Mouse (Mus musculus) neural tube, embryonic 10.5 days (tissue): ENCODE measurements around the gene Zfyve16.

ENCODE experiments used
- DNase-seq: peaks from one replicate; pipeline ENCODE4 v3.0.0-alpha.2; 2017; ENCODE audit warnings: low spot score; ENCODE audit errors: extremely low spot score

Zfyve16 gene

DNA sequence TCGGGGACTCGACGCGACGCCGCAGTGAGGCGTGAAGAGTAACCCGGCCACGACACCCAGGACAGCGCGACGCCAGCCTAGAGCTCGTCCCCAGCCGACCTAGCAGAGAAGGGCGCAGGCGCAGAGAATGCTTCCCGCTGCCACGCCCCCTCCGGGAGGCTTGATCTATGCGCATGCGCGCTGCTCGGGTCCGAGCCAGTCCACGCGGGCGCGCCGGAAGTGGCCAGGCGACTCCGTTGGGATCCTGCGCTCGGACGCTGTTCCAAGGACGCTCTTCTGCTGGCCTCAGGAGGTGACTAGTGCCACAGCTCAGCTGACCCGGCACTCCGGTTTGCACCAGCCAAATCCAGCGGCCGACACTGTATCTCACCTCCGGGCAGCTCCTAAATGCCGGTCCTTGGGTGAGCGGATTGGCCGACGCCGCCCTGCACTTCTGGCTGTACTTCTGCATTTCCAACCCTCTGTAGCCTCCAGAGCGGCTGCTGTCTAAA lies at the start of gene Zfyve16:
Gene Zfyve16, minus strand, starts transcription at position 148 of the 491 bp plus-strand sequence.
- DNase-seq = peak; percentile 99

DNA sequence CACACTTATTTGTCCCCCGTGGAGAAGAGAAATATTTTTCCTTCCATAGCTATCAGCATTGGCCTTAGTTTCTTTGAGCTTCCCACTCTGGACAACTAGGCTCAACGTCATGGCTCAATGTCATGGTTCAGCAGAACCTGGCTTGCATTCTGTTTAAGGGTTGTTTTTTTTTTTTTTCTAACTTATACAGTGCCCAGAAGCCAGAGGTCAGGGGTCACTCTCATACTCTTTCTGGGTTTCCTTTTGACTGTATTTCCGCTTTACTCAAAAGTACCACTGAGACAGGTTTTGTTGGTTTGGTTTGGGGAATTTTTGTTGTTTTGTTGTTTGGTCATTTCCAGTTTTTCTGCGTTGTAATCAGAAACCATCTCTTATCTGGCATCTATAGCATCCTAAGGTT lies 47.5 kb upstream of the Zfyve16 start:
- DNase-seq = no peak

GRCm38 (mm10) chr13:92576688-92577087 lies 46.0 kb upstream of the Zfyve16 start:
- no peak for DNase-seq

DNA sequence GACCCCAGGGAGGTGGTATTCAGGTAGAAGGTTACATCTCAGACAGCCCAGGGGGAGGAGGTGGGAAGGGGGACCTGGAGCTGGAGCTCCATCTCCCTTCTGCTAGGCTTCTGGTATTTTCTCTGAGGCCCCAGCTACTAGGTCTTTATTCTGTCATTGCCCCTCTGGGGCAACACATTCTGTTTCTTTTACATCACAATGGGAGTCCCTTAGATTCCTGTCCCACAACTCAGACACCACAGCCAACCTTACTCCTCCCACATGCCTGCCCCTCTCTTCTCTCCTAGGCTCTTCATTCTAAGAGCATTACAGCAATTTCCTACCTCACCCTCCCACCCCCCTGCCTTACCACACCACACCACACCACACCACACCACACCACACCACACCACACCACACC lies 45.4 kb upstream of the Zfyve16 start, which contains the start of gene Spz1:
Gene Spz1, minus strand, starts transcription at position 101 of the 400 bp plus-strand sequence.
- DNase-seq = no peak

- DNase-seq = no peak
Measured at GRCm38 (mm10) chr13:92559429-92559828, 28.8 kb upstream of the Zfyve16 start.

GRCm38 (mm10) chr13:92557229-92557628 lies 26.6 kb upstream of the Zfyve16 start:
- DNase-seq = no peak

- DNase-seq = peak; percentile 31
Measured at GRCm38 (mm10) chr13:92556458-92557126, 25.9 kb upstream of the Zfyve16 start.

DNA sequence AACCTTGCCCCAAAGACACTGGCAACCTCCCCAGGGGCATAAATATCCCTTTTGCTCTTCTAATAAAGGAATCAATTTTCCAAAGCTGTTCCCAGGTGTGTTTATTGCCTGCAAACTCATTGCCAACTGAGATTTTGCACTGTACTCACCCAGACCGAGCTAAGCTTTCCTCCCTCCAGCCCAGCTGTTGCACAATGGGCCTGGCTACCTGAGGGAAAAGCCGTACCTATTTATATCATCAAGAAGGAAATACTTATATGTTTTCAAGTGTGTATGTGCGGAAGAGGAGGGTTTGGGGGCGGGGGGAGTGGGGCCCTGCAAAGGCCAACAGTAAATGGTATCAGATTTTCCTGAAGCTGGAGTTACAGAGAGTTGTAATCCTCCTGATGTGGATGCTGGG lies 16.4 kb upstream of the Zfyve16 start:
- DNase-seq = no peak

DNA sequence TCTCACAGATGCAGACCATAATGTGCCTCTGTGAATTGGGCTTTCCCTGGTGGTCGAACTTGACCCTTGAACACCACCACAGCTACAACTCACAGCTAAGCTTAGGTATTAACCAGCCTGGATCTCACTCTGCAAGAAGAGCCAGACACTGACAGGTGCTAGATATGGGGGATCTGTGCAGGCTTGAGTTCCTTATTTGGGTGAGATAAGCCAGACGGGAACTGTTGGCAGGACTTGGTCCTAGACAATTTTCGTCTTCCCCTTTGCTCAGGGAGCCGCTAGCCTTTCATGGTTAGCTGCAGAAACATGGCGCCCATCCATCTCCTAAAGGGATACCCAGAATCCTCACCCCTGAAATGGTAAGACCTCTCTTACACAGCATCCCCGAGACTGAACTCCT lies 10.3 kb upstream of the Zfyve16 start:
- DNase-seq = peak; percentile 10

GRCm38 (mm10) chr13:92539126-92539525 lies 8.5 kb upstream of the Zfyve16 start:
- DNase-seq = no peak

- DNase-seq = peak; percentile 6
Measured at GRCm38 (mm10) chr13:92533801-92534200, 3.1 kb upstream of the Zfyve16 start.

DNA sequence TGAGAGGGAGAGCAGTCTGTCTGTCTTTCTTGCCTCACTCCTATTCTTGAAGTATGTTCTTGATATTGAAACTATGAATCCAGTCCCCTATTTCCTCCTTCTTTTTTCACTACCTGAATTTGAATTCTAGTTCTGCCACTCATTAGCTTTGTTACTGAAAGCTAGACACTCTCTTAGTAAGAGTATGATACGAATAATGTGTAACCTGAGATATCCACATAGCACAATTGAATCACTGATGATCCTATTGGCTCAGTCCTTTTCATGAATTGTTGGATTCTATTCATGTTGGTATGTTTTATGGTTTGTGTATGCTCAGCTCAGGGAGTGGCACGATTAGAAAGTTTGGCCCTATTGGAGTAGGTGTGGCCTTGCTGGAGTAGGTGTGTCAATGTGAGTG lies 1.5 kb upstream of the Zfyve16 start:
- no peak for DNase-seq

DNA sequence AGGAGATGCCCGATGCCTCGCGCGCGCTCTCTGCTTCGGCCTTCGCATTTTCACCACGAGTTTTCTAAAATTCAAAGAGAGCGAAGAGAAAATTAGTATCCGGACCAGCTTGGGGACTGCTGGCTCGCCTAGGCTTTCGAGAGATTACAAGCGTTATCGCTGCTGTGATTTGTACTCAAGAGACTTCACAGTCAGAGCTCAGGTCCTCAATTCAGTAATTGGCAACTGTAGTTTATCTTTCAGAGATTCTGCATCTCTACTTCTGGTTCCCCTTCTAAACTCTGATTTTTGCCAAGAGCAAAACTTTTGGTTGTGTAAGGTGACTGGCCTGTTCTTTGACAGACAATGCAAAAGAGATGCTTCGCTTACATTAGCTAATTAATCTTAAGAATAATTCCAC lies 569 bp upstream of the Zfyve16 start:
- DNase-seq = no peak

DNA sequence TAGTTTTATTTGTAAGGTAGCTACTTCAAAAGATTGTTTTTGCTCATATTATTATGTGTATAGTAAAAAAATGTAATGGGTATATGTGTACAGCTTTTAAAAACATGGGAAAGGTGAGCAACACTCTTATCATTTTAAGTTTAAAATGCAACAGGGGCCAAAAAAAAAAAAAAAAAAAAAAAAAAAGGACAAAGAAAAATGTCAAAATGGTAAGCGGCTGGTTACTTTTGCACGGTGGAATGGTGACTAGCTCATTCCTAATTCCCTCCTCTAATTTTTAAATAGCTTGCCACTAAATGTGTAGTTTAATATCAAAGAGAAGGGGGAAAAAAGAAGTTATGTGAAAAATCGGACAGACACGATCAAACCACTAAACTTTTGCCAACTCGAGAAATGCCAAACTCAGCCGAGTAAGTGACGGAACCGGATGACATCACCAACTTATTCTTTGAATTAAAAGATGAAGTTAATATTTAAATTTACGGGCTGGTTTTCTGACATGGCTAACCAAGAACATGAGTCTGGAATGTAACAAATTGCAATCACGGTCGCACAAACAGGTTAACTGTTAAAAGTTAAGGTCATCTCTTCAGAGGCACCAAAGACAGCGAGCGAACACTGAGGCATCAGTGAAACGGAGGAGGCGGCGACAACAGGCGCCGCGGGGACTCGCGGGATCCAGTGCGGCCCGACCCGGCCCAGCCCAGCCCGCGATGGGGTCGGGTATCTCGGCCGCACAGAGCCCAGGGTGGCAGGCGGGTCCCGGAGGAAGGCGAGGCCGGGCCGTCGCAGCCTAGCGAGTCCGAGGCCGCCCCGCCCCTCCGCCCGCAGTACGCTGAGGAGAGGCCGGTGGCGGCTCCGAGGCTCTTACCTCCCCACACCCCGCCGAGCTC lies 594 bp downstream of the Zfyve16 start:
- DNase-seq = no peak

GRCm38 (mm10) chr13:92523178-92523813 lies 7.4 kb downstream of the Zfyve16 start:
- no peak for DNase-seq

GRCm38 (mm10) chr13:92504871-92505270 lies 25.8 kb downstream of the Zfyve16 start:
- DNase-seq = no peak

GRCm38 (mm10) chr13:92491923-92492322 lies 38.7 kb downstream of the Zfyve16 start:
- DNase-seq = no peak

DNA sequence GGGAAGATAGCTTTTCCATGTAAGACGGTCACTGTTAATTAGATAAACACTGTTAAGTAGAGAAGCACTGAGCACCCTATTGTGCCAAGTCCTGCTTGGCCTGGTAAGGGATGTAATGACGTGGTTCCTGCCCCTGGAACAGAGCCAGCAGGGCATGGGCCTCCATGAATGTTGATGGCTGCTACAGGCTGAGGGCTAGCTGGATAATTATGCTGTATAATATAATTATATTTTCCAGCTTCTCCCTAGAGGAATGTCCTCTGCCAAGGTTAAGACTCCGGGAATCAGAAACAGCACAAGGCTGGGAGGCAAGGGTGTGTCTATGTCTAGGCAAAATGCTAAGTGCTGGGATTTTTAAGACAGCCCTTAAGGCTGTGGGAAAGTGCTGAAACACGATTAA lies 39.9 kb downstream of the Zfyve16 start:
- DNase-seq = no peak

DNA sequence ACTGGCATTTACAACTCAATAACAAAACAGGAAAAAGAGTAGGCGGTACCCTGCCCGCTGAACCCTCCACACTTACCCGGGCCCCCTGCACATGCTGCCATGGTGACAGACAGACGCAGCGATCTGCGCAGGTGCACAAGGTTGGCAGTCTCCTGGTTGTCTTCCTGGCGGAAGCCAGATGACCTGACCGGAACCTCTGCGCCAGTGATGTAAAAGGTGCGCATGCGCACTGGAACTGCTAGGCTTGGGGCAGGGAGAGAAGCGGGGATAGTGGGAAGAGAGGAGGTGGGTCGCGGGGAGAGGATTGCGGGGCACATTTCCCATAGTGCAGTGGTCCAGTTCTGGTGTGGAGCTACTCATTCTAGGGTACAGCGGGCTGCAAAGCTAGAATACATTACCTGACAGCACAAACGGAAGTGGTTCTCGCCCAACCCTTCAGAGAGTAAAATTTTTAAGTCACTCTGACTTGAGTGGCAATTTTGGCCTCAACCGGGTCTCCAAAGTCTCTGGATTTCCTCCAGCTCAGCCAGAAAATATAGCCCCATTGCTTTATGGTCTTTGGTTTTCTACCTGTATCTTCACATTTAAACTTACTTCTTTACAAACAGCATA lies 46.7 kb downstream of the Zfyve16 start, which contains the start of gene Fam151b:
Gene Fam151b, minus strand, starts transcription at position 164 of the 612 bp plus-strand sequence.
- peak; percentile 90 for DNase-seq

DNA sequence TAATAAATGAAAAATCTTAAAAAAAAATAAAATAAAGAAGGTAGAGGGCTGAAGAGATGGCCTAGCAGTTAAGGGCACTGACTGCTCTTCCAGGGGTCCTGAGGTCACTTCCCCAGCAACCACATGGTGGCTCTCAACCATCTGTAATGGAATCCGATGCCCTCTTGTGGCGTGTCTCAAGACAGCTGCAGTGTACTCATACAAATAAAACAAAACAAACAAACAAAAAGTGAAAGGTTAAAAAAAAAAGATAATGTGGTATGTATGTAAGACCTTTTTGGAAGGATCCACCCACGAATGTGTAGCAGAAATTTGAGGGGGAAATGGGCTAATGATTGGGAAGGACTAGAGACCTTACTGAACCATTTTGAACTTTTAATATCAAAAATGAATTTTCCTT lies 47.3 kb downstream of the Zfyve16 start:
- peak; percentile 38 for DNase-seq

DNA sequence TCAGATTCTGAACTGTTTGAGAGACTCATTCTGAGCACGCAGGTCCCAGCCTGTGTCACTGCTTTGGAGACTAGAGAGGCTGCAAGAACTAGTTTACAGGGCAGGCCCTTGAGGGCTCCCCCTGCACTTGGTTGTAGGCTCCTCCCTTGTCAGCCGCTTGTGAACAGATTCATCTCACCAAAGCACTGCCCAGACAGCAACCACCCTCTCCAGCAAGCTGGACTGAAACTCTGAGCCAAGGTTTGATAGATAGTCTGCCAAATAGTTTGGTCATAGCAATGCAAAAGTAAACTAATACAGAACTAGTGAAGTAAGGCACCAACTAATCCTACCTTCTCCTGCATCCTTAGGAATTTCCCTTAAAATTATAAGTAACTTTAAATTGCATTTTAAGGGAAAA lies 60.5 kb downstream of the Zfyve16 start:
- DNase-seq = no peak
